Mouse (Mus musculus) CD4-positive helper T cell, adult 2 months (primary cell): ENCODE measurements around the gene Acap3.

Experiments
- DNase-seq: peaks from one replicate; pipeline ENCODE4 v3.0.0-alpha.2; 2012; ENCODE audit warnings: low read depth, missing footprints, low spot score

Acap3 gene

DNA sequence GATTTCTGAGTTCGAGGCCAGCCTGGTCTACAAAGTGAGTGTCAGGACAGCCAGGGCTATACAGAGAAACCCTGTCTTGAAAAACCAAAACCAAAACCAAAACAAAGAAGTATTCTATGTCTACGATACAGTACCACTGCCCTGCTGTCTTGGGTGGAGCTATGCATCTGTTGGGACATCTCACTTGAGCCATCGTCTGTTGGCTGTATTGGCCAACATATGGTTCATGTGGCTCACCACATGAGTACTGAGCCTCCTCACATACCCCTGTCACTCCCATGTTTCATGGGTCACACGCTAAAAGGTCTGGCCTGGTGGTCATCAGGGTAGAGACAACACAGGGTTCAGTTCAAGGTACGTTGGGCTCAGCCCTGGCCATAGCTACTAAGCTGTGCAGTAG is 5.3 kb upstream of the Acap3 start:
- no peak for DNase-seq

DNA sequence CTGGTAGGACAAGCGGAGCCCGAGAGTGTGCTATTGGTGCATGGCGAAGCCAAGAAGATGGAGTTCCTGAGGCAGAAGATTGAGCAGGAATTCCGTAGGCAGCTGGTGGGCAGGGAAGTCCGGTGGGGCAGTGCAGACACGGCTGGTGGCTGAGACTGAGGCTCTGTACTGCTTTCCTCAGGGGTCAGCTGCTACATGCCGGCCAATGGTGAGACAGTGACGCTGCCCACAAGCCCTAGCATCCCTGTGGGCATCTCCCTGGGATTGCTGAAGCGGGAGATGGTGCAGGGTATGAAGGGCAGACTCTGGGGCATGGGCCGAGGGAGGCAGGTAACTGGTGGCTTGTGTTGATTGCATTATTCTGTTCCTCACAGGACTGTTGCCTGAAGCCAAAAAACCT is 3.9 kb upstream of the Acap3 start:
- DNase-seq: no peak

- DNase-seq: no peak
Observed at GRCm38 (mm10) chr4:155888181-155888580, 3.4 kb upstream of the Acap3 start.

DNA sequence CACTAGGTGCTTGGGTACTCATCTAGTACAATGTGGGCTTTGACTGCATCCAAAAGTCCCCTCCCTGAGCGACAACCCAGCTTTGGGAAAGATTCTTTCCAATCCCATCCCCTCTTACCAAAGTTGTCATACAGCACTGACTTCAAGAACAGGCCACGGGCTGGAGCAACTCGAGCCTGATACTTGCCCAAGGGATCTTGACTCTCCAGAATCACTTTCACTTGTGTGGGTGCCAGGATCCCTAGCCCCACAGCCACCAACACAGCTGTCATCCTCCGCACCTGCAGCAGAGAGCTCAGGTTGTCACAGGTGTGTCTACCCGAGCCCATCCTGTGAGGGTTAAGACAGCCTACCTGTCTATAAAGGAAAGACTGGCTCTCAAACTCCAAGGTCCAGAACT is 2.3 kb upstream of the Acap3 start:
- no peak for DNase-seq

- no peak for DNase-seq
Observed at GRCm38 (mm10) chr4:155891011-155891471, 581 bp upstream of the Acap3 start.

GRCm38 (mm10) chr4:155892017-155892416 is 395 bp downstream of the Acap3 start:
- peak; percentile 91 for DNase-seq

- peak; percentile 17 for DNase-seq
Observed at GRCm38 (mm10) chr4:155892438-155893211, 1.0 kb downstream of the Acap3 start.

DNA sequence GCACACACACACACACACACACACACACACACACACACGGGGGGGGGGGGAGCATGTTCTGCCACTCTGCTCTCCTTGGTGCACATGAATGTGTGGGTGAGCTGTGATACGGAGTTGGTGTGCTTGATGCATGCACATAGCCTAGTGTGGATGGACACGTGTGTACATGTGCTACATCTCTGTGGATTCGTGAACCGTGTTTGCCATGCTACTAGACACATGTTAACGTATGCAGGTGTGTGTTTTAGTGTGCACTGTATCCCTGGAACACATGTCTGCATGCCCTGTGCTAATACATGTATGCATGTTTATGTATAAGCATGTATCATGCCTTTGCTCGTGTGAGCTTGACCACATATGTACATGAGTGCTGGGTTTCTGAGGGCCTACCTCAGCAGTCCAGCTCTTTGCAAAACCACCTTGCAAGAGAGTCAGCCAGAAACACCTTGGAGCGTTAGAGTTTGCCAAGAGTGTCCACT is 1.6 kb downstream of the Acap3 start:
- DNase-seq: no peak

DNA sequence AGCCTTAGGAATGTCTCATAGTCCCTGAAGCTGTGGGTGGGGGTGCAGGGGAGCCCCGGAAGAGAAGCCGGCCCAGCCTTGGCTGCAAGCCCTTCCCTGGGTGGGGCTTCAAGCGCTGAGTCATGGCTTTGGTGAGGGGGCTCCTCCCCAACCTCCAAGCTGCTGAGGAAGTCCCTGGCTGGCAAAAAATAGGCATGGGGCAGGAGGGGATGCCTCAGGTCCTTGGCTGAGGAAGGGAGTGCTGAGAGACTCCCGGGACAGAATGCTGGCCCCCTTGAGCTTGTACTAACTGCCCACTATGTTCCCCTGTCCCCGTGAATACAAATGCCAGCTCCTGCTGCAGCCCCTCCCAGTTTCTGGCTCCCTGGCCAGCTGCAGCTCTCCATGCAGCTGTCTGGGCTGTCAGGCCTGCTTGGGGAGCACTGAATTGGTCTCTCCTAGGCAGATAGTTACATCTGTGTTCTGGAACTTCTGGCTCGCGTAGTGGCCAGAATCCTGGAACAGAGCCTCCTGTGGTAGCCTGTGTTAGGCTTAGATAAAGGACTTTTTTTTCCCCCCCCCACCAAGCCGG is 2.8 kb downstream of the Acap3 start:
- DNase-seq: peak; percentile 50

DNA sequence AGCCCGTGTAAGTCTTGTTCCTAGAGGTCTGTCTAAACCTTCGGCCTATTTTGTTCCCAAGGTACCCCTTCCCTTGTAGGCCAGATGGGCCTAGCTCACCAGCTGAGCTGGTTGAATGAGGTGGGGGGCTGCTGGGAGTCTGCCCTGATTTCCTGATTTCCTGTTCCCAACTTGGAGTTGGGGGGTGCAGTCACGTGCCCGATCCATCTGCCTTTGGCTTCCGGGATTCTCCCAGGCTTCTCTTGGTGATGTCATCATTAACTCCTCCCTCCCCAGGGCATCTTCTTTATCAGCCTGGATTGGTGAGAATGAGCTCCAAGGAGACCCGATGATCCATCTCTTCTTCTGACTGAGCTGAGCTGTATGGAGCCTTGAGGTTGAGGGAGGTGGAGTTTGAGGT is 3.6 kb downstream of the Acap3 start:
- DNase-seq: no peak

DNA sequence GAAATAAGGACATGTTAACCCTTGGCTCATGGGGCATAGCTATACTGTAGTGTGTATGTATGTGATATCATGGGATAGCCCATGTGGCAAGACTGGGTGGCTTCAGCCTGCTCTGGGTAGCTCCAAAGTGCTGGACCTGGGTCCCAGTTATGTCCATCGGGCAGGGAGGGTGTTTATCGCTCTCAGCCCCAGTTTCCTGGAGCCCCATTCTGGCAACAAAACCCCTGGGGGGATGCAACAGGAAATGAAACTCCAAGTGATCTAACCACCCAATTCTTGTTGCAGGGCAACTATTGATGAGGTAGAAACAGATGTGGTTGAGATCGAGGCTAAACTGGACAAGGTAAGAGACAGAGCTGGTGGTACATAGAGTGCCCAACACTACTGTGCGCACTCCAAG is 4.2 kb downstream of the Acap3 start:
- no peak for DNase-seq

DNA sequence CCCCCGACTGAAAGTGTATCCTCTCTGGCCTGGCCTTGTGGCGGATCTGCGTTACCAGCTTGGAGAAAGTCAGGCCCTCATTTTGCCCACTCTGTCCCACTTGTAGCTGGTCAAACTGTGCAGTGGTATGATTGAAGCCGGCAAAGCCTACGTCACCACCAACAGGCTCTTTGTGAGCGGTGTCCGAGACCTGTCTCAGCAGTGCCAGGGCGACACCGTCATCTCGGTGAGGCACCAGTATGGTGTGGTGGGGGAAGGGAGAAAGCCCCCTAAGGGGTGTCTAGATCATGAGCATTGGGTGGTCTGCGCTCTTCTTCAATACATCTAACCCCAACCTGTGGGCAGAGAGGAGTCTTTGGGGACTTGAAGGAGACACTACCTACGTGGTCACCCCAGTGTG is 4.8 kb downstream of the Acap3 start:
- DNase-seq: no peak

- DNase-seq: no peak
Observed at GRCm38 (mm10) chr4:155898318-155898717, 6.7 kb downstream of the Acap3 start.

- DNase-seq: no peak
Observed at GRCm38 (mm10) chr4:155899355-155899754, 7.7 kb downstream of the Acap3 start.

- DNase-seq: no peak
Observed at GRCm38 (mm10) chr4:155901205-155901604, 9.6 kb downstream of the Acap3 start.

GRCm38 (mm10) chr4:155903246-155903645 is 11.6 kb downstream of the Acap3 start:
- DNase-seq: no peak

GRCm38 (mm10) chr4:155904318-155905102 is 12.9 kb downstream of the Acap3 start:
- peak; percentile 35 for DNase-seq

- no peak for DNase-seq
Observed at GRCm38 (mm10) chr4:155905634-155906033, 14.0 kb downstream of the Acap3 start.

- no peak for DNase-seq
Observed at GRCm38 (mm10) chr4:155906125-155906524, 14.5 kb downstream of the Acap3 start.

DNA sequence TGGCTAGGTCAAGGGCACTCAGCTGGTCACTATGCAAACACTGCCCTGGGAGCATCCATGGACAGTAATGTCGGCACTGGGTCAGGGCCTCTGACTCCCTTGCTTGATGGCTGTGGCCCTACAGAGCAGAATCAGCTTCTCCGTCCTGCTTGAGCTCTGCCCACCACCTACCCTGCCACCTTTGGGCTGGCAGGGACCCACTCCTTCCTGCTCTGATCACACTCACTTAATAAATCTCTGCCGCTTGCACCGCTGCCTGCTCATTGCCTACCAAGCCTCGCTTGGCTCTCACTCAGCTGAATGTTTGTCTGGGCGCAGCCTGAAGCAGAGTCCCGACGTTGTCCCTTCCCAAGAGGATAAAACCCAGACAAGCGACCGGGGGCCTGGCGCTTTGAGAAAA is 15.4 kb downstream of the Acap3 start:
- no peak for DNase-seq

GRCm38 (mm10) chr4:155908281-155908680 is 16.7 kb downstream of the Acap3 start:
- no peak for DNase-seq

DNA sequence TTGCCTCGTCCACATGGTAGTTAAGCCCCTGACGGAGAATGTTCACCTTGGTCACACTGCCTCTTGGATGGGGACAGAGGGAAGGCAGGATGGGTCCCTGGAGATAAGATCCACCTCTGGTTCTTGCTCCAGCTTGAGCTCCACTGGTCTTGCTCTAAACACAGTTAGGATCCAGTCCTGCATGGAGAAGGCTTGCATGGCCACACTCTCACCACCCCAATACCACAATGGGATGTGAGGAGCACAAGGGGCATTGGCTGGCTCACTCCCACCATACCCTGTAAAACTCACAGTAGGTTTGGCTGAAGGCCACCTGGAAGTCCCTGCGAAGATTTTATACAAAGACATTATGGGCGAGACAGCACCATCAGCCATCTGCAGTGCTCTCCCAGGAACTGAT is 17.1 kb downstream of the Acap3 start:
- no peak for DNase-seq
